Mouse (Mus musculus): ENCODE results near the gene Ceacam10.
"Not testable (repeated sequence)": the region's sequence is repeated elsewhere in the genome, so short reads cannot be mapped to it uniquely, and the experiment has no call there.

Ceacam10 gene

DNA sequence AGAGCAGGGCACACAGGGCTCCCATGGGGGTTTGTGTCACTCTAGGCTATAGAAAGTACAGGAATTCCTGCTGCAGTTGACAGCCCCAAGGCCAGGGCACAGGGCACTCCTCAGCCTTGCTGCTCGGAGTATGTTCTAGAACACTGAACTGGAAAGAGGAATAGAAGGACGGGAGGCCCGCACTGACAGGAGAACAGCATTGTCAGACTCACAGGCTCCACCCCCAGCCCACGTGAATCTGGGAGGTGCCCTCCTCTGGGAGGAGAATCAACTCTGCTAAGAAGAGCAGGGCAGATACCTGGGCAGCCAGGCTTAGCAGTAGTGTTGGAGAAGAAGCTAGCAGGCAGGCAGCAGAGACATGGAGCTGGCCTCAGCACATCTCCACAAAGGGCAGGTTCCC, at the start of gene Ceacam10:
Gene Ceacam10 (plus strand): TSS at position 289 of the 400 bp plus-strand sequence.
- ATAC-seq (ENCODE audit: low TSS enrichment), result not testable (repeated sequence)

GRCm38 (mm10) chr7:24735970-24736670, 40.9 kb upstream of the Ceacam10 start:
- ATAC-seq (ENCODE audit: low TSS enrichment), result no peak

GRCm38 (mm10) chr7:24750695-24751094, 26.3 kb upstream of the Ceacam10 start:
- ATAC-seq (ENCODE audit: low TSS enrichment), result no peak

GRCm38 (mm10) chr7:24751610-24752009, 25.4 kb upstream of the Ceacam10 start:
- ATAC-seq (ENCODE audit: low TSS enrichment), result no peak

GRCm38 (mm10) chr7:24753476-24753875, 23.5 kb upstream of the Ceacam10 start:
- no peak for ATAC-seq (ENCODE audit: low TSS enrichment)

- ATAC-seq (ENCODE audit: low TSS enrichment), result no peak
Measured at GRCm38 (mm10) chr7:24758520-24758919, 18.5 kb upstream of the Ceacam10 start.

DNA sequence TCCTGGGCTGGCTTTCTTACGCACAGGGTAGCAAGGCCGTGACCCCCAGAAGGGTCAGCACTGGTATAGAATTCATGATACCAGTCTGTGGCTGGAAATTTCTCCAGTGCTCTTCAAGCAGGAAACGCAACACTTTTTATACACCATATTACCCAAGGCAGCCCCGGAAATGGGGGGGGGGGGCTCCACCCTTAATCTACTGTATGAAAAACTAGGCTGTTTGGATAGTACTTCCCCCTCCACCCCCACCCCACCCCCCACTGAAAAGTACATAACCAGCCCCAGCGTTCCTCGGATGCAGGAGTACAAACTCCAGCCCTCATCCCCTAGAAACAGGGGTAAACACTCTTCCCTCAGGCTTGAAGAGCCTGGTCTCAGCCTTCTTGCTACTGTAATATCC, 16.8 kb upstream of the Ceacam10 start, which contains the start of gene Cd177:
Gene Cd177 (minus strand): TSS at position 101 of the 400 bp plus-strand sequence.
- no peak for ATAC-seq (ENCODE audit: low TSS enrichment)

DNA sequence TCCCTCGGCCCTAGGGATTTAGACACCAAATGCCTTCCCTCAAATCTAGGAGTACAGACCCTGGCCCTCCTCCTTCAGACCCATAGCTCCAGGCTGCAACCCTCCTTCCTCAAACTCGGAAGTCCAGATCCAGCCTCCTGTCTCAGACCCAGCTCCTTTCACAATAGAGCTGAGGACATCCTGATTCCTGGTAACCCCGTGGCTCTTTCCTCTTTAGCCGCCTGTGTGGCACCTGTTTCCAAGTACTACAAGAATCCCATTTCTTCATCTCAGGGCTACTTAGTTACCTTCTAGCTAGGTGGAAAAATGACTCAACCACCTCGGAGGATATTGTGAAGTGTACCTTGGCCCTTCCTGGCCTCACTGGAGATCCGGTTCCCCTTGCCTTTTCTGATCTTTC, 15.8 kb upstream of the Ceacam10 start:
- ATAC-seq (ENCODE audit: low TSS enrichment), result no peak

GRCm38 (mm10) chr7:24762574-24762973, 14.4 kb upstream of the Ceacam10 start:
- no peak for ATAC-seq (ENCODE audit: low TSS enrichment)

- no peak for ATAC-seq (ENCODE audit: low TSS enrichment)
Measured at GRCm38 (mm10) chr7:24771361-24771760, 5.6 kb upstream of the Ceacam10 start.

DNA sequence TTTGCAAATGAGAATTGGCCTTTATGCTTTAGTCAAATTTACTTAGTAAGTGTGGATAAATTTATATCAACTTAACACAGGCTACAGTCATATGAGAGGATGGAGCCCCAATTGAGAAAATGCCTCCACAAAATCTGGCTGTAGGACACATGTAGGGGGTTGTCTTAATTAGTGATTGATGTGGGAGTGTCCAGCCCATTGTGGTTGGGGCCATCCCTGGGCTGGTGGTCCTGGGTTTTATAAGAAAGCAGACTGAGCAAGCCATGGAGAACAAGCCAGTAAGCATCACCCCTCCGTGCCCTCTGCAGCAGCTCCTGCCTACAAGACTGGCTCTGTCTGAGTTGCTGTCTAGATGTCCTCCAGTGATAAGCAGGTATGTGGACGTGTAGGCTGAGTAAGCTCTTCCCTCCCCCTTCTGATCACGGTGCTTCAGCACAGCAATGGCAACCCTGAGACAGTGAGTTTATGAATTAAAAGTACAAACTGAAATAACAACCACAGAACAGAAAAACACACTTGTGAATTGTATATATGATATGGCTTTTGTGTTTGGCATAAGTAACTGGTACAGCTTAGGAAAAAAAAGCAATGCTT, 3.0 kb upstream of the Ceacam10 start:
- no peak for ATAC-seq (ENCODE audit: low TSS enrichment)

- ATAC-seq (ENCODE audit: low TSS enrichment), result no peak
Measured at GRCm38 (mm10) chr7:24776145-24776544, 861 bp upstream of the Ceacam10 start.

GRCm38 (mm10) chr7:24797918-24798317, 20.9 kb downstream of the Ceacam10 start:
- no peak for ATAC-seq (ENCODE audit: low TSS enrichment)

- no peak for ATAC-seq (ENCODE audit: low TSS enrichment)
Measured at GRCm38 (mm10) chr7:24802149-24802767, 25.3 kb downstream of the Ceacam10 start.

GRCm38 (mm10) chr7:24804826-24805225, 27.8 kb downstream of the Ceacam10 start:
- ATAC-seq (ENCODE audit: low TSS enrichment), result no peak

GRCm38 (mm10) chr7:24809041-24809440, 32.0 kb downstream of the Ceacam10 start:
- no peak for ATAC-seq (ENCODE audit: low TSS enrichment)

DNA sequence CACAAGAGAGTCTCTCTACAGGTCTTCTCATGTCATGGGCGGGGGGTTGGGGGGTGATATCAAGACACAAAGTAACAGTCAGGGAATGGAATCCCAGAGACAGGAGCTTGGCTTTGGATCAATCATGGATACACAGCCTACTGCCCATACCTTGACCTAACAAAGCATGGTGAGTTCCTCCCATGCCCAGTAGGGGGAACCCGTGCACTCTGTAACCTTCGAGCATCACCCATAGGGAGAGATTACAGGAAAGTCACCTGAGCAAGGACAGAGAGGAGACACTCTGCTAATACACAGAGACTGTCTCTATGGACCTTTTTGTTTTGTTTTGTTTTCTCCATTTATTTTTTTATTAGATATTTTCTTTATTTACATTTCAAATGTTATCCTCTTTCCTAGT, 40.5 kb downstream of the Ceacam10 start:
- peak; percentile 79 for ATAC-seq (ENCODE audit: low TSS enrichment)

- ATAC-seq (ENCODE audit: low TSS enrichment), result no peak
Measured at GRCm38 (mm10) chr7:24824452-24824851, 47.4 kb downstream of the Ceacam10 start.

DNA sequence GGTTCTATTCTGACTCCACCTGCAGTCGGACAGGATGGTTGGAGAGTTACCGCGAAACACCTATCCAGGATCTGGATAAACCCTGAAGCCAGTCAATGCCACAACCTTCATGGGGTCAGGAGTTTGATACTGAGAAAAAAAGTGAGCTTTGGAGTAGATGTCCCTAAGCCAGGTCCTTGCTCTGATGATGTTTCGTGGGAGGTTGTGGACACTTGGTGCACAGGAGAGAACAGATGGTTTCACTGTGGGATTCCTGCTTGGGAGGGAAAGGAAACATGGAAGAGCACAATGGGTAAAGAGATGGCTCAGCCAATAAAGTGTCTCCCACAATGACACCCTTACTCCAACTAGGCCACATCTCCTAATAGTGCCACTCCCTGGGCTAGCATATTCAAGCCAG, 50.2 kb downstream of the Ceacam10 start:
- no peak for ATAC-seq (ENCODE audit: low TSS enrichment)
